Mouse (Mus musculus) liver (tissue): ENCODE results near the gene Ccdc159.

Experiments
- DNase-seq: peaks from one replicate; pipeline ENCODE4 v3.0.0-alpha.2; 2020; ENCODE audit warnings: mixed read lengths

The Ccdc159 gene

GRCm38 (mm10) chr9:21935466-21936131 lies 8.3 kb downstream of the Ccdc159 start:
- no peak for DNase-seq

GRCm38 (mm10) chr9:21936692-21937570 lies 9.7 kb downstream of the Ccdc159 start, which contains the start of gene Plppr2:
Gene Plppr2, plus strand, starts transcription at chr9:21937033.
- DNase-seq: peak; percentile 92

GRCm38 (mm10) chr9:21937711-21938175 lies 10.5 kb downstream of the Ccdc159 start:
- DNase-seq: no peak

GRCm38 (mm10) chr9:21938234-21938855 lies 11.1 kb downstream of the Ccdc159 start:
- DNase-seq: no peak

- no peak for DNase-seq
These were observed 15.8 kb downstream of the Ccdc159 start for GRCm38 (mm10) chr9:21943046-21943445.

- no peak for DNase-seq
These were observed 16.4 kb downstream of the Ccdc159 start for GRCm38 (mm10) chr9:21943638-21944037.

GRCm38 (mm10) chr9:21944267-21944666 lies 17.0 kb downstream of the Ccdc159 start:
- peak; percentile 61 for DNase-seq

GRCm38 (mm10) chr9:21947540-21948130 lies 20.4 kb downstream of the Ccdc159 start:
- DNase-seq: peak; percentile 55

GRCm38 (mm10) chr9:21948146-21948545 lies 20.9 kb downstream of the Ccdc159 start:
- no peak for DNase-seq

- no peak for DNase-seq
These were observed 21.5 kb downstream of the Ccdc159 start for GRCm38 (mm10) chr9:21948790-21949189.

- DNase-seq: peak; percentile 72
These were observed 23.1 kb downstream of the Ccdc159 start for GRCm38 (mm10) chr9:21950322-21950721.

GRCm38 (mm10) chr9:21951977-21952376 lies 24.7 kb downstream of the Ccdc159 start:
- peak; percentile 33 for DNase-seq

- no peak for DNase-seq
These were observed 26.3 kb downstream of the Ccdc159 start for GRCm38 (mm10) chr9:21953600-21953999.

GRCm38 (mm10) chr9:21954635-21955034 lies 27.4 kb downstream of the Ccdc159 start:
- no peak for DNase-seq

- peak; percentile 74 for DNase-seq
These were observed 27.9 kb downstream of the Ccdc159 start for GRCm38 (mm10) chr9:21955225-21955569.

- DNase-seq: peak; percentile 96
These were observed 28.5 kb downstream of the Ccdc159 start, which contains the start of gene Swsap1 for GRCm38 (mm10) chr9:21955570-21956281. Gene Swsap1, plus strand, starts transcription at chr9:21955755.

- no peak for DNase-seq
These were observed 31.1 kb downstream of the Ccdc159 start for GRCm38 (mm10) chr9:21958372-21958771.

GRCm38 (mm10) chr9:21959244-21959643 lies 32.0 kb downstream of the Ccdc159 start:
- DNase-seq: no peak

- no peak for DNase-seq
These were observed 32.9 kb downstream of the Ccdc159 start for GRCm38 (mm10) chr9:21960135-21960534.

- DNase-seq: peak; percentile 59
These were observed 33.4 kb downstream of the Ccdc159 start for GRCm38 (mm10) chr9:21960558-21961208.

GRCm38 (mm10) chr9:21961366-21961980 lies 34.2 kb downstream of the Ccdc159 start:
- DNase-seq: peak; percentile 72
